Mouse (Mus musculus): ENCODE data around the gene Gkn1.
A peak's percentile ranks its signal among the peaks of the same experiment; 100 is the strongest.

Gene Gkn1

DNA sequence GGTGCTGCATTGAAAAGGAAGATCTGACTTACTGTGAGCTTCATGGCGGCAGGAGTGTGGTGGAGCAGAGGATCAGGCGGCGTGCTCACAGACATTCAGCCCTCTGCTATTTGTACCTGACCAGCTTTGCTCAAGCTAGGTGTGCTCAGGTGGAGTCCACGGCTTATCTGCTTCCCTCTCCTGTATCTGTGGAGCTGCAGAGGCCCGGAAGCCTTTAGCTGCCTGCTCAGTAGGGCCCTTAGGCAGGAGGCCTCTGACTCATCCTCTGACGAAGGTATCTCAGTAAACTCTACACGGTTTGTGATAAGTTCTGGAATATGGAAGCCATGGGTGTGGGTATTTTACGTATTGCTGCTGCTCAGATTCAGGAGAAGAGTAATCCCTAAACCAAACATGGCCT lies at the start of gene Gkn1:
Gene Gkn1, minus strand, starts transcription at position 114 of the 400 bp plus-strand sequence.
- DNase-seq (ENCODE audit: low spot score in 2 of 2) = no peak

- no peak for DNase-seq (ENCODE audit: low spot score in 2 of 2)
Measured at GRCm38 (mm10) chr6:87399886-87400566, 49.3 kb upstream of the Gkn1 start.

- DNase-seq (ENCODE audit: low spot score in 2 of 2) = peak; percentile 65 to 75
Measured at GRCm38 (mm10) chr6:87399137-87399536, 48.4 kb upstream of the Gkn1 start.

- DNase-seq (ENCODE audit: low spot score in 2 of 2) = no peak
Measured at GRCm38 (mm10) chr6:87394783-87395182, 44.0 kb upstream of the Gkn1 start.

GRCm38 (mm10) chr6:87393466-87394205 lies 42.9 kb upstream of the Gkn1 start:
- no peak for DNase-seq (ENCODE audit: low spot score in 2 of 2)

- no peak for DNase-seq (ENCODE audit: low spot score in 2 of 2)
Measured at GRCm38 (mm10) chr6:87389455-87389989, 38.8 kb upstream of the Gkn1 start.

- DNase-seq (ENCODE audit: low spot score in 2 of 2) = no peak
Measured at GRCm38 (mm10) chr6:87388877-87389276, 38.1 kb upstream of the Gkn1 start, which contains the start of gene Gkn3. TSS of gene Gkn3 (minus strand) at chr6:87388935.

DNA sequence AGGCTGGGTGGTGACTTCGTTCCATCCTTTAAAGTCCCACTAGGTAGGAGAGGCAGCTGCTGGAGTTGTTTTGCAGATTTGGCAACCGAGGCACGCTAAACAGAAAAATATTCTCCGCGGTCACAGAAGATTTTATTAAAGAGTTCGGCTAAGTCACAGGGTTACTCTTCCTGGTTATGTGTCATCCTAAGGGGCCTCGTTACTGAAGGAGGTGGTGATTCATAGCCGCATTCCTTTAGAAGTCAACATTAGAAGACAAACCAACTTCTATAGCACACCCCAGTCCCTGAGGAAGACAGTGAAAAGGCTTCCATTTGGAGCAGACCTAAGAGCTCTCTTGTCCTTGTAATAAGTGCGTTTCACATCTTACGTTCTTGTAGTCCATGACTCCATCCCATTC lies 35.9 kb upstream of the Gkn1 start:
- DNase-seq (ENCODE audit: low spot score in 2 of 2) = no peak

GRCm38 (mm10) chr6:87386203-87386602 lies 35.5 kb upstream of the Gkn1 start:
- peak in 1 of 2 experiments; percentile 40 for DNase-seq (ENCODE audit: low spot score in 2 of 2)

- DNase-seq (ENCODE audit: low spot score in 2 of 2) = no peak
Measured at GRCm38 (mm10) chr6:87384761-87385160, 34.0 kb upstream of the Gkn1 start.

DNA sequence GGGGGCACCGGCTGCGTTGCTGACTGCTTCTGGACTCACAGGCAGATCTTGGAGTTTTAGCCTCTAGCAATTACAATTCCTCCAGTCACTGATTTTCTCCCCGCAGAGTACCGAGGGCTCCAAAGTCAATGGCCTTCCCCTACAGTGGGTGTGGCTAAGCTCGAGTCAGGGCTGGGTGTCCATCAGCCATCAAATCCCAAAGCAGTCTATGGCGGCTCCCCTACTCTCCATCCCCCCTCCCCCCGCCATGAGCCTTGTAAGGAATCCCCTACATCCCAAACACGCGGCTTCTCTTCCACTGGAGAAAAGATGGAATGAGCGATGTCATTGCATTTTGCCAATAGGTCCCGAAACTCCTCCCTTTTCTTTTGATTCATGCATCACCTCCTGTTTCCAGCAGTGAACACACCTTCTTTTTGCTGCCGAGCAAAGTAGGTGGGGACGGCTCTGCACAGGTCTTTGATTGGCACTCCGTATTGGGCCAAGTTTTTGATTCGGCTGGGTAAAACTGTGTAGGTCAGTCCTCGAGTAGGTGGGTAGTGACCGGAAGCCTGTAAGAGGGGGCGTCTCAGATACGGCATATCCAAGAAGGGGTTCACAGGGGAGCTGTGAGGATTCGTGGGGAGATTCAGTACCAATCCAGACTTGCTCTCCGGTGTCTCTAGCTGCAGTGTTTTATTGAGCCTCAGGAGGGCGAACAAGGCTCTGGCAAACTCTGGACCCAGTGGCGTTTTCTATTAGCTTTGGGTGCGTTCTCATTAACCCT lies 33.4 kb upstream of the Gkn1 start:
- DNase-seq (ENCODE audit: low spot score in 2 of 2) = no peak

DNA sequence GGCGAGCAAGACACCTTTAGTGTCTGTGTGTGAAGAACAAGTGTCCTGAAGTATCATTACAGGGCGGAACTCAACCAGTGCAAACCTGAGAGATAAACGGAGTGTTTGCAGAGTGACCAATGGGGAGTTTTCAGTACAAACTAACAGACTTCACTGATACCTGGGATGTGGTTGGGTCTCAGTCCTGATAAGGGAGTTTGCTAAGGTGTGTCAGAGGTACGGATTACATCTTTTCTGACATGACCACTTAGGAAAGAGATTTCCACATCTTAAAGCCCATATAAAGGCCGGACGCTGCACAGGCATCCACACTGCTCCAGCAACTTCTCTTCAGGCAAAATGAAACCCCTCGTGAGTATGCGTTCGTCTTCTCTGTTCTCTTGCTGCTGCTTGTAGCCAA lies 22.3 kb upstream of the Gkn1 start, which contains the start of gene Gkn2:
Gene Gkn2, plus strand, starts transcription at position 301 of the 400 bp plus-strand sequence.
- no peak for DNase-seq (ENCODE audit: low spot score in 2 of 2)

DNA sequence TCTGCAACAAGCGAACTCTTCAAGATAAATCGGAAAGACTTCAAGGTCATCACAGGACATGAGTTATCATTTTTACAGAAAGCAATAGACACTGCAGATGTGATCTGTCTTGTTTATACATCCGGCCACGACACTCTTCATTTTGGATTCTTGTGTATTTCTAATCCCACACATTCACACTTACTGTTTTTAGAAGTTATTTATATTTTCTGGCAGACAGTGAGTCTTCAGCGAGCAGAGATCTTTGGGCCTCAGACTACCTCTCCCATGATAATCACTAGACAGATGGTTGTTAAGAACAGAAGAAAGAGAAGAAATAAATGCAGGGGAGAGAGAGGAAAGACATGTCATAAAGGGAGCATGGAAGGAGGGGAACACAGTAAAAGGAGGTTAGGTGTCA lies 18.5 kb upstream of the Gkn1 start:
- no peak for DNase-seq (ENCODE audit: low spot score in 2 of 2)

DNA sequence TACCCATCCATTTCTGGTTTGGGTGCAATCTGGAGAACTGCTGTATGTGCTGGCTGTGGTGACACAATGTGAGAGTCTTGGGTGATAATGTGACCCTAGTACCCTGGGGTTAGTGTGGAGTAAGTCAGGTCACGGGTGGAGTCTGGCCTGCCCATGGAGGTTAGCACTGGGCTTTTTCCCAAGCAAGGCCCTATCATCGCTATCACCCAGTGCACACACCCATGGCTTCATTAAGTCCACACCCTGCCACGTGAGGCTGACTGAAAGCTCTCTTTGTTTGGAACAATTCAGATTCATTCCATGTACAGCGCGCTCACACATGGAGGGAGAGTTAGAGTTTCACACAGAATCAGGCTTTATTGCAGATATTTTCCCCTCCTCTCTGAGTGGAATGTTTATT lies 3.7 kb upstream of the Gkn1 start:
- no peak for DNase-seq (ENCODE audit: low spot score in 2 of 2)

DNA sequence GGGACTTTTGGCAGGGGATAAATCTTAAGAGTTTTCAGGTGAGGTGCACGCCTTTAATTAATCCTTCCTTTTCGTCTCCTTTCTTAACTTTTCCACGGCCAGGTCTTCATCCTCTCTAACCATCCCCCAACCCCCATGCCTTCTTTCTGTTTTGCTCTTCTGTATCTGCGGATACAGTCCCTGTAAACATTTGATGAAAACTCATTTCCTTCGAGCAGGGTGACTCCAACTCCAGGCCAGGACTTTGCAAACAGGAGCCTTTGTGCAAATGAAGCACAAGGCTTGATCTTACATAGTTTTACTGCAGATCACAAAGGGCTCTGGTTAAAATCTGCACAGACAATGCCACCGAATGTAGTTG lies 14.8 kb downstream of the Gkn1 start:
- no peak for DNase-seq (ENCODE audit: low spot score in 2 of 2)

- no peak for DNase-seq (ENCODE audit: low spot score in 2 of 2)
Measured at GRCm38 (mm10) chr6:87335091-87335934, 15.4 kb downstream of the Gkn1 start, which contains the start of gene Antxr1. TSS of gene Antxr1 (minus strand) at chr6:87335821.

DNA sequence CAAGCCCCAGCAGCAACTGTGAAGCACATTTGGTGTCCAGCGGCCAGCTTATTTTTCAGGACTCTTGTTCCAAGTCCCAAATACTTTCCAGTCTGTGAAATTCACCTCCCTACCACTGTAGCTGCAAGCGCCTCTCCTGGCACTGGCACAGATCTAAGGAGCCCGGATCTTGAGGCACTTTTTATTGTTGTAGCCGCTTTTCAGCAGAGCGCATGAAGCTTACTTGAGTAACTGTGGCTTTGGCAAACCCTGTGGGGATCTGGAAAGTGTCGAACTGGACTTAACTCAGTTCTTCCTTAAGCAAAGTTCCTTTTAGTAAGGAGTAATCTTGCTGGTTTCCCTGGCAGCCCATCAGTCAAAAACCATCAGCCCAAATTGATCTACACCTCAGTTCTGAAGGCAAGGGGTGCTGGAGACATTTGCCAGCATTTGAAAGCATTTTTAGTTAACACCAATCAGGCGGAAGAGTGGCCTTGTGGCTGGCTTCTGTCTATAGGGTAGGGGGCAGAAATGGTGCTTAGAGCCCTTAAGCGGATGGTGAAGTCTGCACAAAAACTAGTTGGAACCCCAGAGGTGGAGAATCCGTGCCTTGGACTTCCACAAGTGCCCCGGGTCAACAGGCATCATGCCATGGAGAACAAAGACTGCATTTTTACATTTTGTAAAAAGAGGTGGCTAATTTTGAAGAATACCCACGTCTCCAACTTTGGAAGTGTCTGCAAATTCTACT lies 16.2 kb downstream of the Gkn1 start:
- no peak for DNase-seq (ENCODE audit: low spot score in 2 of 2)

GRCm38 (mm10) chr6:87332380-87332779 lies 18.4 kb downstream of the Gkn1 start:
- DNase-seq (ENCODE audit: low spot score in 2 of 2) = no peak

- DNase-seq (ENCODE audit: low spot score in 2 of 2) = no peak
Measured at GRCm38 (mm10) chr6:87328265-87329173, 22.2 kb downstream of the Gkn1 start.

All from spleen, postnatal 14 days (tissue).